Mouse (Mus musculus) heart, adult 9 months (tissue): ENCODE data around the gene Ang2.

Experiments used
- DNase-seq, 2 experiments: peaks; one replicate each; pipeline ENCODE4 v3.0.0; 2022; ENCODE audit warnings: low spot score in 2 of 2

The Ang2 gene

DNA sequence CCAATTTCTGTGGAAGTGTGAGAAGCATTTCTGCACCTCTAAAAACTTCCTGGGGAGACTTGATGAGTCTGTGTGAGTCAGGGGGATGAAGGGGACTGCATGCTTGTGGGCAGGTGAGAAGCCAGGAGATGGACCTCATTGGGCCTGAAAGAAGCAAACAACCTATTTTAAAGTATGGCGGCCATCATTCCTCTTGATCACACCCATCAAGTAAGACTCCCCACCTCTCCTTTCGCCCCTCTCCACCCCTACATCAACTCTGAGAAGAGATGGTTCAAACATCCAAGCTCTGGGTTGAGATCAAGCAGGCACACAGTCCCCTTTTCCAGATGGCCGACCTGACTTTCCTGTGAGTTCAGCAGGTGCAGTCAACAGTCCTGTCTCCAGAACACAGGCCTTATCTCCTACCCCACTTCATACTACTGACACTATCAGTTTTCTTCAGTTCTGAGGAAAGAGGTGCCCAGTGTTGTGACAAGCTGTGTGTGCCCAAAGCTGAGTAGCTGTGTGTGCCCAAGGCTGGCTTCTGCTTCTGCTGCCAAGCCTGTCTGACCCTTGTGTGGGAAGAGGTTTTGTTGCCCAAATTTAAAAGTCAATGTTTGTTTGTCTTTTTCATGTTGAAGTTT, 48.6 kb downstream of the Ang2 start:
- no peak for DNase-seq

DNA sequence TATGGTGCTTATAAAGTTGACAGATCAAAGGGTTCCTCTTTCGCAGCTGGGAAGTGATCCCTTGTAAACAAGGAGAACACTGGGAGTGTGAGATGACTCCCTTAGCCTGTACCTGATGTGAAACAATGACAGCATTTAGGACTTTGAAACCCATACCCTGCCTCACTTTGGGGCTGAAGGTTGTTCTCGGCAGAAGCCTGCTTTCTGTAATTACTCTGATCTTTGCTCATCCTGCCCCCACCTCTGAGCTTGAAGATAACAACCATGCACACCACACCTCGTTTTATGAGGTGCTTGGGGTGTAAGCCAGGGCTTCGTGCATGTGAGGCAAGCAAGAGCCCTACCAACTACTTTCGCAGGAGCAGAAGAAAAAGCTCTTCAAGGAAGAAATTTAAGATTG, 49.8 kb downstream of the Ang2 start:
- DNase-seq, result no peak

DNA sequence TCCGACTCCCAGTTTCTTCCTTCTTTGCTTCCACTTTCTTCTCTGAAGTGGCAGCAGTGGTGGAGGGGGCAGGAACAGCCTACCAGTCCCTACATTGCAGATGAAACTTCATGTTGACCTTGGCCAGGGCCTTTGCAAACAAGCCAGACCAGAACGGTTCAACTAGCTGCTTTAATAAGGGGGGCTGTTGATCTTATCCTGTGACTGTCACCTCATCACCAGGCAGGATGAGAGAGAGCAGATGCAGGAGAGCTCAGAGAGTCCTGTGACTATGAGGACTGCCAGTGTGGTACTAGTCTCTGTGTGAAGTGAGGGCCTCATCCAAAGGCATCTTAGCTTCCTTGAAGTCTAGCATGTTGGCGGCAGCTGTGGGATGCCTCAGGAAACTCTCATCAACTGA, 50.9 kb downstream of the Ang2 start:
- DNase-seq, result no peak

DNA sequence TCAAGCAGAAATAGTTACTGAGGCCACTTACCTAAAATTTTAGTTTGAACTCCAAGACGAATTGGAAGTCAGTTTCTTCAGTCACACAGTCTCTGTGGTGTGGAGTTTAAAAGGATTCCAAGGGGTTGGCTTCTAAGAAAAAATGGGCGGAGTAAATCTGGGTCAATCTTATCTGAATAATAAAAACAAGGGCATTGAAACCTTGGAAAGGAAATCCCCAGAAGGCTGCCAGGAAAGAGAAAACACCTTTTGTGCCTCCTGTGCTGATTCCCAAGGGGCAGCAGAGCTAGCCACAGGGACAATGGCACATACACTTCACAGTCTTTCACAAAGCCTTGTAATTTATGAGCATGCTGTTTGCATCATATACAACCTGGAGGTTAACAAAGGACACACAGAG, 52.3 kb downstream of the Ang2 start, which contains the start of gene Rnase1:
Gene Rnase1 (minus strand): TSS at position 101 of the 400 bp plus-strand sequence.
- no peak for DNase-seq

DNA sequence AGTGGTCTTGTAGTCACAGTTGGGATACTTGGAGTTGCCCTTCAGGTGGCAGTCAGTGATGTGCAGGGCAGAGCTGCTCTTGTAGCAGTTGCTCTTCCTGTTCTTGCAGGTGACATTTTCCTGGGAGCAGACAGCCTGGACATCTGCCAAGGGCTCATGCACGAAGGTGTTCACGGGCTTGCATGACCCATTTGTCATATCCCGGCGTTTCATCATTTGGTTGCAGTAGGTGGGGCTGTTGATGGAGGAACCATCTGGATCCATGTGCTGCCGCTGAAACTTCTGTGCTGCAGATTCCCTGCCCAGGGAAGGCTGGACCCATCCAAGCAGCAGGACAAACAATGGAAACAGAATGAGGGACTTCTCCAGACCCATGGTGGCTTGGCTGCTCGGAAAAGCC, 53.4 kb downstream of the Ang2 start:
- no peak for DNase-seq
